Mouse (Mus musculus): ENCODE data around the gene Csn1s2a.
"Not testable (repeated sequence)": the region's sequence is repeated elsewhere in the genome, so short reads cannot be mapped to it uniquely, and the experiment has no call there.

Csn1s2a gene

GRCm38 (mm10) chr5:87774267-87774666 lies at the start of gene Csn1s2a:
Csn1s2a (plus strand) TSS chr5:87774567.
- DNase-seq, result no peak

GRCm38 (mm10) chr5:87734821-87735220 lies 39.5 kb upstream of the Csn1s2a start:
- DNase-seq, result no peak

DNA sequence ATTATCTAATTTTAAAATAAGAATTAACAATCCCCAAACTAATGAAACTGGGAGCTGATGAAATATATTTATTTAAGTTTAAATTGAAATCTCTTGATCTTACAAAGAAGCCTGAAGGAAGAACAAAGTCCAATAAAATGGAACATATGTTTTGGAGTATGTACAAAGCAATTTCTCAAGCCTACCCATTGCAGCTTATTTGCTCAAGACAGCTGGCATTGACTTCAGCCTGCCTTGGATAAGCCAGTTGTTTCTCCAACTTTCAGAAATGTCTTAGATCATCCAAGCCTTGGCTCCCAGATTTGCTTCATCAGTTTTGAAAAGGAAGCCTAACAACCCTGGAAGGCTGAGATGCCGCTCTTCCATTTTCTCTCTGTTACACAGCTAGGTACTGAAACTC lies 20.9 kb upstream of the Csn1s2a start:
- DNase-seq, result no peak

DNA sequence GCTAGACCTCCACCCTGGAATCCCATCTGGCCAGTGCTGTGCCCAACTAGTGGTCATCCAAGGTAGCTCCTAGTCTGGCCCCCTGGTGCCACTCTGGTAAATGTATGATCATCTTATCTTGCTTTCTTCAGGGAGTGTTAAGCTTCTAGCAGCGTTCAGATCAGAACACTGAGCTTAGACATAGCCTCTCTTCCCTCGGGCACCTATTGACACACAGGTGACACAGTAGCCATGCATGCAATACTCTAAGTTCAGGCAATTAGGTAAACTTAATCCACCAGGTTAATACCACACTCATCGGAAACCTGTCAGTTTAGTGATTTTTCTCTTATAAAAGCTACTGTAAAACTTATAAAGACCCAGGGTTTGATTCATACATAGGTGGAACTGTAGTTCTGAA lies 9.8 kb upstream of the Csn1s2a start:
- no peak for DNase-seq

GRCm38 (mm10) chr5:87772151-87772550 lies 2.2 kb upstream of the Csn1s2a start:
- DNase-seq, result not testable (repeated sequence)

DNA sequence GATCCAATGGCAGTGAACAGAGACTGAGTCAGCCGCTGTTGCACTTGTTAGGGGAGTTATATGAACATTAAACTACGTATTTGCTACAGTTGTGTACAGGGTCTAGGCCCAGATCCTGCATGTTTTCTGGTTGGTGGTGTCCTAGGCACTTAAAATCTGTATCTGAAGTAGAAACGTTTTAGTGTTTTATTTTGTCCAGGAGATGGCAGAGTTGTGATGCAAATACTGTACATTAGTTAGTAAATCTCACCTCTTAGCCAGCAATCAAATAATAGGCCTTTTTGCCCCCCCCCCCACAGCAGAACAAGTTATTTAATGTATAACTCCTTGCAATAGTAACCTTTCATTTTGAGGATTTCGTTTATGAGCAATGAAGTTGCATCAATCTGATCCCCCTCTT lies 8.4 kb downstream of the Csn1s2a start:
- DNase-seq, result no peak

DNA sequence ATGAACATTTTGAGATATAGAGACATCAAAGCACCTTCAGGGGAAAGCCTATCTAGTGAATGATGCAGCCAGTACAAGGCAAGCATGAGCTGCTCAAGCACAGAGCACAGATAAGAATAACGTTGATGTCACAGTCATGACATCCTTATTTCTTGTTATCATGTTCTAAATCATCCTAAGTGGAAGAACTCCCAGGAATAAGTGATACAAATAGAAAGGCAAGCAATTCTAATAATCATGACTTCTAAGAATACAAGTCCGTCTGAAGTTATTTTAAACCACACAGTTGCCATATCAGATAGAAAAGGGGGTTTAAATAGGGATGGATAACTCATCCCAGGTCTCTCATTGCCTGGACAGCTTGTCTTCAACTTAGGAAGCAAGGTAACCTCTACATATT lies 33.4 kb downstream of the Csn1s2a start, which contains the start of gene Csn1s2b:
Gene Csn1s2b, plus strand, starts transcription at position 301 of the 400 bp plus-strand sequence.
- no peak for DNase-seq

GRCm38 (mm10) chr5:87809253-87809652 lies 34.9 kb downstream of the Csn1s2a start:
- no peak for DNase-seq

DNA sequence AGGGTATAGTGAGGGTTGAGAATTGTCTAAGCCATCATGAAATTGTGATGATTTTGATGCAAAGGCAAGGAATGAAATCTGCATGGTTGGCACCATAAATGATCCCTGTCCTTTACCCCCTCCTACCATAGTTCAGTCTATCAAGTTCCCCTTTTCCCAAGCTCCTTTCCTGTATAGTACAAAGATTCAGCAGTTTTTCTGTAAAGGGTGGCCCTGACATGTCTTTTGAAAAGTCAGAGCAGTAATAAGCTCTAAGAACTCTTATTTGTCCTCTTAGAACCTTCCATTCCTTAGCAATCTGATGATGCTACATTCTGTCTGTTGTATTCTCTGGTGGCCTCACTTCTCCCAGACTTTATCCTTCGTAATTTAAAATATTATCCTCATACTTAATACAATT lies 51.0 kb downstream of the Csn1s2a start, which contains the start of gene Prr27:
Gene Prr27, plus strand, starts transcription at position 301 of the 400 bp plus-strand sequence.
- no peak for DNase-seq
